Mouse (Mus musculus) G1E (cell line): ENCODE measurements around the gene Bpi. TPM values are rescaled to one million over a fixed set of nuclear protein-coding genes. Genes with fewer than 3 reads are reported as not detected.
A peak's percentile ranks its signal among the peaks of the same experiment; 100 is the strongest.

Source experiments
- ATAC-seq: 2 replicates; pipeline ENCODE4 v1.8.0; 2016; ENCODE audit warnings: mild to moderate bottlenecking; ENCODE audit not compliant: insufficient number of reproducible peaks, poor library complexity, low FRiP score, severe bottlenecking; ENCODE audit errors: extremely low read depth
- DNase-seq: peaks from one replicate; pipeline ENCODE4 v3.0.0; 2012; ENCODE audit warnings: low spot score
- H3K27me3 ChIP-seq: 2 replicates; pipeline ENCODE4 v1.6.1; 2012; ENCODE audit warnings: mild to moderate bottlenecking, low read length, inconsistent platforms; ENCODE audit not compliant: insufficient read depth
- H3K36me3 ChIP-seq: replicated peaks from 2 replicates; pipeline ENCODE3; 2012; ENCODE audit warnings: mild to moderate bottlenecking, inconsistent platforms
- H3K4me1 ChIP-seq: 2 replicates; pipeline ENCODE4 v1.6.1; 2012; ENCODE audit warnings: low read depth, low read length, inconsistent platforms, mixed read lengths; ENCODE audit not compliant: insufficient read depth
- H3K4me3 ChIP-seq: 2 replicates; pipeline ENCODE4 v1.5.1; 2012; ENCODE audit warnings: low read depth, mild to moderate bottlenecking, inconsistent platforms, low read length, moderate library complexity, mixed read lengths
- H3K9me3 ChIP-seq: replicated peaks from 2 replicates; pipeline ENCODE4 v1.6.1; 2012; ENCODE audit warnings: inconsistent platforms
- CTCF ChIP-seq: IDR thresholded peaks from 2 replicates; pipeline ENCODE4 v1.5.1; 2012; ENCODE audit warnings: low read depth, low read length, inconsistent platforms, mixed read lengths
- GATA1 ChIP-seq: IDR thresholded peaks from 2 replicates; pipeline ENCODE4 v1.6.1; 2012; ENCODE audit warnings: borderline replicate concordance, low read length, inconsistent platforms, mixed read lengths
- GATA2 ChIP-seq: IDR thresholded peaks from 2 replicates; pipeline ENCODE4 v1.6.1; 2012; ENCODE audit warnings: low read depth, low read length, inconsistent platforms, borderline replicate concordance
- POLR2AphosphoS5 ChIP-seq: IDR thresholded peaks from 2 replicates; pipeline ENCODE4 v1.6.1; 2012; ENCODE audit warnings: low read depth, low read length, inconsistent platforms; ENCODE audit not compliant: insufficient replicate concordance
- TAL1 ChIP-seq: conservative IDR thresholded peaks from 2 replicates; pipeline ENCODE4 v1.6.1; 2012; ENCODE audit warnings: low read depth, low read length, inconsistent platforms, mixed read lengths
- polyA plus RNA-seq: library from polyadenylated mRNA; stranded (reverse); fragments of >175 nt; gene quantifications from 2 replicates; pipeline ENCODE4 v1.2.3, GENCODE M21; 2012
- total RNA-seq, 2 experiments: library from RNA; stranded (forward) in 1 of 2; stranded (reverse) in 1 of 2; fragments of 200-1000 nt in 1 of 2; fragments of >200 nt in 1 of 2; fragmentation: Nextera tagmentation in 1 of 2; gene quantifications; 2 replicates each; pipeline ENCODE4 v1.2.3; 2014 to 2017

Gene Bpi
- total and polyA plus RNA-seq, 3 experiments: not detected

DNA sequence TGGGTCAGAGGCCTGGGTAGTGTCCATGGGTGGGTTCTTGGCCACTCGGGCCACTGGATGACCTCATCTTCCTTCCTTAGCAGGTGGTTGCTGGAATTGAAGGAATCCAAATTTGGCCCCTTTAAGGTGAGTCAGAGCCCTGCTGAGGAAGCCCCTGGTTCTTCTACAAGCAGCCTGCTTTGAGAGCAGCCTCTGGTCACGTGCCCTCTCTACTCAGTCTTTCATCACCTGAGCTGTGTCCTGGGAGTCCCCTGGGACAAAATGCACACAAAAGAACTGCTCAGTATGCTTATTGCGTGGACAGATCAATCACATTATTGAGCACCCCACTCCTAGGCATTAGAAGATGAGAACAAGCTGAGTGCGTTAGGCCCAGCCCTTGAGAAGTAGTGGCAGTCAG lies 19.0 kb downstream of the Bpi start:
- H3K36me3 ChIP-seq: no peaks in the 10 kb centered on the region
- no peak for TF ChIP-seq TAL1
- no peak for TF ChIP-seq CTCF
- TF ChIP-seq POLR2AphosphoS5: no peak
- TF ChIP-seq GATA2: no peak
- no peak for TF ChIP-seq GATA1
- no peaks in the 10 kb centered on the region for H3K9me3 ChIP-seq
- H3K27me3 ChIP-seq: peaks cover 10% of the 10 kb centered on the region; the same call in 1 of the 2 replicates
- no peak for DNase-seq
- no peaks in the 10 kb centered on the region for H3K4me1 ChIP-seq
- H3K4me3 ChIP-seq: no peak overlapping the region
- ATAC-seq: no peak

DNA sequence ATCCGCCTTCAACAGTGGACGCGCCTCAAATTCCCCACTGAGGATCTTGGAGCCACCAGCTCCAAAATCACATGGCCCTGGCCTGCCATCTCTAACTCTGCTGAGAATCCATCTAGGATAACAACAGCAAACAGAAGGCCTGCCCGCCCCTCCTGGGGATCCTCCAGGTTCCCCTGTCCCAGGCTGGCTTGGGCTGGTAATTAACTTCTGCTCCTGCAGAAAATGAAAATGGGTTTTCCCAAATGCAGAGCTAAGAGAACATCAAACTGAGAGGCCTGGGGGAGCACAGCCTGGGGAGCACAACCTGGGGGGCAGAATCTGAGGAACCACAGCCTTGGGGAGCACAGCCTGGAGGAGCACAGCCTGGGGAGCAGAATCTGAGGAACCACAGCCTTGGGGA lies 21.8 kb downstream of the Bpi start:
- ATAC-seq (no peak), DNase-seq (no peak)
- H3K9me3 ChIP-seq: no peaks in the 10 kb centered on the region
- no peaks in the 10 kb centered on the region for H3K36me3 ChIP-seq
- no peaks in the 10 kb centered on the region for H3K4me1 ChIP-seq
- H3K4me3 ChIP-seq: no peak overlapping the region
- no peak for TF ChIP-seq GATA1
- no peak for TF ChIP-seq CTCF
- TF ChIP-seq POLR2AphosphoS5: no peak
- no peak for TF ChIP-seq TAL1
- TF ChIP-seq GATA2: no peak
- peaks cover 11% of the 10 kb centered on the region; the same call in 1 of the 2 replicates for H3K27me3 ChIP-seq

DNA sequence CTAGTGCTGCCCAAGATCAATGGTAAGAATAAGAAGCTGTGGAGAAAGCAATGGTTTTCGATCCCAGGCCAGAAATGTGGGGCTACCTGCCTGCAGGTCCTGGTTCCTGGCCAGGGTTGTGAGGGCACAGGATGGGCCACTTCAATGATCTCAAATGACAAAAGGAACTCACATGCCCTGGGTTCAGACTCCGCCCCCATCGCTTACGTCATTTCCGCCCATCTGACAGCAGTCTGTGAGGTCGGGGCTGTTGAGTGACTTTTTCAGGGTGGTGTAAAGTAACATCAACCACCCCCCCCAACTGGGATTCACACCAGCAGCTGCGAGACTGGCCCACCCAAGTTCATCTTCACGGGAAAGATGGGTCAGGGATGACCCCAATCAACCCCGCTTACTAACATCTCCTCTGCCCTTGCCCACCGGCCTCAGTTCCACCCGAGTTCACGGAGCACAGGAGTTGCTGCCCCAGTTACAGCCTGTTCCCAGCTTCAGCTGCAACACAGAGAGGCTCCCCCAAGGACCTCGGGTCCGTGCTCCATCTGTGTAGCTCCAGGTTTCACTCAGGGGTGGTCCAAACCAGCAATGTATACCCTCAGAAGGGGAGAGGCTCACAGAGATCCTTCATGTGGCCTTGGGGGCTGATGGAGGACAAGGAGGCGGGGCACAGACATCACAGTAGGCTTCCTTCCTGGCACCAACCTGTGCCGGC lies 23.8 kb downstream of the Bpi start:
- ATAC-seq (no peak), DNase-seq (no peak)
- H3K27me3 ChIP-seq: peaks cover 11% of the 10 kb centered on the region; the same call in 1 of the 2 replicates
- no peak overlapping the region for H3K4me3 ChIP-seq
- H3K4me1 ChIP-seq: no peaks in the 10 kb centered on the region
- TF ChIP-seq GATA1 (no peak), TAL1 (no peak), CTCF (no peak), GATA2 (no peak), POLR2AphosphoS5 (no peak)
- H3K36me3 ChIP-seq: no peaks in the 10 kb centered on the region
- no peaks in the 10 kb centered on the region for H3K9me3 ChIP-seq

DNA sequence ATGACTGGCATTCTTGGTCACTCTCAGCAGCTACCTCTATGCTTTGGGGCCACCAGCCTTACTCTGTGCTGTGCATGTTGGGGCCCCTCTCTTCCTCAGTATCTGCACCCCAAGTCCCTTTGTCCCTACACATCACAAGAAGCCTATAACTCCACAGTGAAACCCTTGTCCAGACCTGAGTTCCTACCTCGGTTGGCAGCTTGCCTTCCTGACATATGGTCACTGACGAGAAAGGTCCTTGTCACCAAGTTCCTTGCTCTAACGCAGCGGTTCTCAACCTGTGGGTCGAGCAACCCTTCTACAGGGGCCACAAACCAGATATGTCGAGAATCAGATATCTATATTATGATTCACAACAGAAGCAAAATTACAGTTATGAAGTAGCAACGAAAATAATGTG lies 25.2 kb downstream of the Bpi start:
- ATAC-seq: no peak
- TF ChIP-seq GATA2: no peak
- no peak for TF ChIP-seq TAL1
- TF ChIP-seq GATA1: no peak
- no peak for TF ChIP-seq POLR2AphosphoS5
- TF ChIP-seq CTCF: no peak
- peaks cover 8% of the 10 kb centered on the region; the same call in 1 of the 2 replicates for H3K27me3 ChIP-seq

DNA sequence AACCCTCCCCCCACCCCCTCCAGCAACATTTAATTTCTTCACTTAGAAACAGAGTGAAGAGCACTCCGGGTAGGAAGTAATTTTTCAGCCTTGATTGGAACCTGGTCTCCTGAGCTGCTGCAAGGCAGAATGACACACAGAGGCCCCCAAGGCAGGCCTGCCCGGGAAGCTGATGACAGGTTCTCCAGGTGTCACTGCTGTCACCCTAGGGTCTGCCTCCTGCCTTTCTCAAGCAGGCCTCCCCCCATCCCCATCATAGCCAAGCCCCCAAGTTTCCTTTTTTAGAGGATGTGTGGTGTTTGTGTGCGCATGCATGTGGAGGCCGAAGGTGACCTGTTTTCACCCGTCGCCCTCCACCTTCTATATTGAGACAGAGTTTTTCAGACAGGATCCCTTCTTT lies 25.9 kb downstream of the Bpi start:
- Histone ChIP-seq H3K4me3 (no peak overlapping the region), H3K9me3 (no peaks in the 10 kb centered on the region), H3K36me3 (no peaks in the 10 kb centered on the region), H3K27me3 (peaks cover 8% of the 10 kb centered on the region; the same call in 1 of the 2 replicates), H3K4me1 (no peaks in the 10 kb centered on the region)
- DNase-seq: no peak
- ATAC-seq: no peak
- TF ChIP-seq TAL1: no peak
- TF ChIP-seq CTCF: no peak
- no peak for TF ChIP-seq GATA2
- TF ChIP-seq POLR2AphosphoS5: no peak
- no peak for TF ChIP-seq GATA1

More for the DNA sequence above, 25.2 kb downstream of the Bpi start:
- no peaks in the 10 kb centered on the region for H3K36me3 ChIP-seq
- H3K9me3 ChIP-seq: no peaks in the 10 kb centered on the region
- no peaks in the 10 kb centered on the region for H3K4me1 ChIP-seq
- no peak for DNase-seq
- no peak overlapping the region for H3K4me3 ChIP-seq

DNA sequence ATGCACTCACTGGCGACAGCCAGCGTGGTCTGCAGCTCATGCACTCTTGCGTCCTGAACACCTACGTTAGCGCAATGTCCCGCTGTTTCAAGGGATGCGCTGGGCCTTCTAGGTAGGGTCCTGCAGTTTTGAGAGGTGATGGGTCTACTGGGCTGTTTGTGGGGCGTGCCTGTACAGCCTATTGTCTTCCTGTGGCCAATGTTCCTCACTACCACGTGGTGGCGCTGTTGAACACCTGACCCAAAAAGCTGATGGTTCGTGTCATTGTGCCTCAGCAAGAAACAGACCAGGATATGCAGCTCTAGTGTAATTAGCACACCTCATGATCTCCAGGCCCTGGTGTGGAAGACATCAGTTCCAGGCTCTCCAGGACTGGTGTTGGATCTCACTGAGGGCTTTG lies 26.7 kb downstream of the Bpi start:
- no peaks in the 10 kb centered on the region for H3K36me3 ChIP-seq
- peak; percentile 51 for DNase-seq
- H3K9me3 ChIP-seq: no peaks in the 10 kb centered on the region
- no peak for ATAC-seq
- peaks cover 5% of the 10 kb centered on the region; the same call in 1 of the 2 replicates for H3K27me3 ChIP-seq
- no peak overlapping the region for H3K4me3 ChIP-seq
- TF ChIP-seq TAL1 (no peak), CTCF (peak; percentile 81), GATA1 (no peak), POLR2AphosphoS5 (no peak), GATA2 (no peak)
- H3K4me1 ChIP-seq: no peaks in the 10 kb centered on the region
